Mouse (Mus musculus): ENCODE data around the gene Hexb. TPM values are rescaled to one million over a fixed set of nuclear protein-coding genes. Genes with fewer than 3 reads are reported as not detected.

Hexb gene
- total RNA-seq, 1 experiment from 2014 or later: 29.5 TPM

DNA sequence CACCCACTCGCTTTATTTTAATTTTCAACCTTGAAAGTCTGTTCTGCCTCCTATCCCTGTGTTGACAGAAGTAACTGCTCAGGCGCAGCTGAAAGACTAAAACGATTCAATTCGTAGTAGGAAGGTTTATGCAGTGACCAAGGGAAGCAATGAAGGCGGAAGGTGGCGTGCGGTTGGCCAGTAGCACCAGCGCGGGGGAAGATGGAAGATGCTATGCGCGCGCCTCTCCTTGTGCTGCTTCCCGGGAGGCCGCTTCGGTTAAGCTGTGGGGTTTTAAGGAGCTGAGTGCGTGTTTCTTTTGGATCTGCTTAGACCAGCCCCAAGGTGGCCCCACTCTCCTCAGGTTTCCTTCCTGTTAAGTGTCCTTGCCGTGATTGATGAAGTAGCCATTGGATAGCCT lies 27.0 kb upstream of the Hexb start:
- ATAC-seq (replicated peaks; ENCODE audit: low read depth, poor library complexity, severe bottlenecking): no peak

GRCm38 (mm10) chr13:97224341-97224982 lies 26.3 kb upstream of the Hexb start:
- no peak for ATAC-seq (replicated peaks; ENCODE audit: low read depth, poor library complexity, severe bottlenecking)

DNA sequence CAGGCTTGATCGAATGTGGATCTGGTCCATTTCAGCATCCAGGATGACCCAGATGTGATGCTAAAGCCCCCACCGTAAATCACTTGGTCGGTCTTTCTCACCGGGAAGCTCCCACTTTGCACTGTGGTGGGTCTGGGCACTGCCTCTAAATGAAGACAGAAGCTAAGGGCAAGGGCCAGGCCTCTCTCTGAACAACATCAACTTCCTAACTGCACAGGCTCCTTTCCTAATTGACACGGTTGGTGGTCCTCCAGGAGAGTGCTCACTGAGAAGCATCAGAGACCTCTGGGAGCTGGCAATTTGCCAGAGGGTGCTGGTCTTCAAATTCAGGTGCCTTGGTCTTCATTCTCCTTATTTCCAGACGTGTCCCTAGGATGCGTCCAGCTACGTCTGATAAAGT lies 25.7 kb upstream of the Hexb start:
- no peak for ATAC-seq (replicated peaks; ENCODE audit: low read depth, poor library complexity, severe bottlenecking)

GRCm38 (mm10) chr13:97220022-97220421 lies 21.9 kb upstream of the Hexb start:
- no peak for ATAC-seq (replicated peaks; ENCODE audit: low read depth, poor library complexity, severe bottlenecking)

DNA sequence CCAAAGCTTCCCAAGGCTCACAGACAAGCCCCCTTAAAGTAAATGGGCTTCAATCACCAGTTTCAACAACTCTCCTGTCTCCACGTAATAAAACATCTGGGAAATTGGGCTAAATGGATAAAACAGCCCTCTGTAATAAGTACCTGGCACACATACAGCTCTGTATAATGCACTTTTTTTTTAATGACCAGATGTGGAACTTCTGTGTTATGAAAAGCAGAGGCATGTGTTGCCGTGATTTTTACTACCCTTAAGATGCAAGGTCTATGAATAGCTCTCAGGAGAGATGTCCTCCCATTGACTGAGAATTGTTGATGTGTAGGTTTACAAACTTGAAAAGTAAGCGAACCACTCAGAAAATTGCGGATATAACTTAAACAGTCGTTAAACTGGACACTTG lies 18.0 kb upstream of the Hexb start:
- ATAC-seq (replicated peaks; ENCODE audit: low read depth, poor library complexity, severe bottlenecking): no peak

DNA sequence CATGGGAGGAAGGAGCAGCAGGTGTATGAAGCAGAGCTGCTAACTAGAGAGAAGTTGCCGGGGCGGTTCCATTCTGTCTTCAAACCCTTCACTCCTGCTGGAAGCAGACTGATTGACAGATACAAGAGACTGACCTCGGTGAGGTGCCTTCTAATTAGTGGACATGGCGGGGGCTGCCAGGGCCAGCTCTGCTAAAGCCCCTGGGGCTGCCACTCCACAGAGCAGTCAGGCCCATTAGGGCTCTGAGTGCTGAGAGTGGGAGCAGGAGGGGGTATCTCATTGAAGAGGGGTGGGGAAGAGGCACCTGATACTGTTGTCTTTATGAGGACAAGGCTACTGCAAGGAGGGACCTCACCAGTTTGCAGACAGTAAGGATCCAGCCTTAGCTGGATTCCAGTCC lies 17.4 kb upstream of the Hexb start:
- no peak for ATAC-seq (replicated peaks; ENCODE audit: low read depth, poor library complexity, severe bottlenecking)

GRCm38 (mm10) chr13:97214583-97215268 lies 16.6 kb upstream of the Hexb start:
- ATAC-seq (replicated peaks; ENCODE audit: low read depth, poor library complexity, severe bottlenecking): no peak

DNA sequence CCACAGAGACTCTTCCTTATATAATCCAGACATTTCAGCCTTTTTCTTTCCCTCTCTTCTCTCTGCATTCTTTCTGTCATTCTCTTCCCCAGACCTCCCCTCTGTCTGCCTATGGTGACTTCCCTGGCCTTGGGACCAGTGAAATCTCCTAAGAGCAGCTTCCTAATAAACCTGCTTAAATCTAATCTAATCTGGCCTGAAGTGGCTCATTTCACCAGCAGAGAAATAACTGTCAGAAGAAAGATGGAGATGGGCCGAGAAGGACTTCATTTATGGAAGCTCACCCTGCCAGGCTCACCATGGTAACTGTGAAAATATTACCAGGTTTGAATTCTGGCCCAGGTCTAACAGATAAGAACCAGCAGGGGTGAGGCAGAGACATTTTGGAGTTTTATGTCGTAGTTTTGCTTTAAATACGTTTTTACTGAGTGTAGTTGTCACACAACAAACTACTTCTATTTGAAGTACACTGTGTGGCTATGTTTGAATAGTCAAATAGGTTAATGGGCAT lies 10.4 kb upstream of the Hexb start:
- ATAC-seq (replicated peaks; ENCODE audit: low read depth, poor library complexity, severe bottlenecking): no peak

DNA sequence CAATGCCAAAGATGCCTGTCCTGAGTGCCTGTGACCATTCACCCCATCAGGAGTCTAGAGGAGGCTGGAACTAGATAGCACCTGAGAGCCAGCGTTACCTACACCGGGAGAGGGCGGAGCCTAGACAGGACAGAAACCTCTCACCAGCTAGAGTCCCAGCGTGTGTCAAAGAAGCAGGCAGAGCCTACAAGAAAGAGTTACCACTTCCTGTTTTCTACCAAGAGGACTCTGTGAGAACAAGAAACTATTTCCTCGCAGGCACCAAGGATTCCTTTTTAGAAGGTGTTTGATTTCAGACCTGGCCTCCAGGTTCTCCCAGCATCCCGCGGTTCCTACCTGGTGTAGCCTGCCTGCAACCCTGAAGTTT lies 9.9 kb upstream of the Hexb start:
- peak; percentile 62 for ATAC-seq (replicated peaks; ENCODE audit: low read depth, poor library complexity, severe bottlenecking)

- ATAC-seq (replicated peaks; ENCODE audit: low read depth, poor library complexity, severe bottlenecking): no peak
Observed at GRCm38 (mm10) chr13:97207472-97208111, 9.4 kb upstream of the Hexb start.

- no peak for ATAC-seq (replicated peaks; ENCODE audit: low read depth, poor library complexity, severe bottlenecking)
Observed at GRCm38 (mm10) chr13:97206046-97206445, 7.9 kb upstream of the Hexb start.

- ATAC-seq (replicated peaks; ENCODE audit: low read depth, poor library complexity, severe bottlenecking): peak; percentile 90
Observed at GRCm38 (mm10) chr13:97205052-97205701, 7.0 kb upstream of the Hexb start.

DNA sequence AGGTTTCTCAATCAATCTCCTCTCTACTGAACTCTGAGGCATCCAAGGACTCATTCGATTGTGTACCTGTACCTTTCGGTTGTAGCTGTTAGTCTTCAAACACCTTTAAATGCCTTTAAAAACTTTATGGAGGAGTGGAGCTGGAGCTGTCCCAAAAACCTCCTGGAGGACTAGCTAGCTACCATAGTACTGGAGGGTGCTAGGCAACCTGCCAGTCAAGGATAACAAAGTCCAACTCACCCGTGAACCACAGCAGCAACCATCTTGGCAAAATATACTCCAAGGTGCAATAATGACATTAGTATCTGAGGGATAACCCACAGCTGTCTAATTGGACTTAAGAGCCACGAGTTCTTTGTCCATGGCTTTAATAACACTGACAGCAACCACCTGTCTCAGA lies 3.7 kb upstream of the Hexb start:
- ATAC-seq (replicated peaks; ENCODE audit: low read depth, poor library complexity, severe bottlenecking): no peak

DNA sequence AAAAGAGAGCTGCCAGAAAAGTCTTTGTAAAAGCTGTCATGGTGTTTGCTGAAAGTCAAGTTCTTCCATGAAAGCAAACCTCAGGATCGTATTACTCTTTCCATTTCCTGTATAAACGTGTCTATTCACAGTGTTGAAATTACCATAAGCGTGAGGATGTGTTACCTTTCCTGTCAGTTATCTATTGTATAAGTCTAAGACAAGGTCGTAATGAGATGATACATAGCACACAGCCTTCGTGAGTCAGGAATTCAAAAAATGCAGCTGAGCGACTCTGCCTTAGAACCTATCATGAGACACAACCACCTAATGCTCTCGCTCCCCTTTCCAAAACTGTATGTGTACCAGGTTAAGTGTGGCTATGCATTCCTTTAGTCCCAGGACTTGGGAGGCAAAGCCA lies 2.9 kb upstream of the Hexb start:
- no peak for ATAC-seq (replicated peaks; ENCODE audit: low read depth, poor library complexity, severe bottlenecking)

- no peak for ATAC-seq (replicated peaks; ENCODE audit: low read depth, poor library complexity, severe bottlenecking)
Observed at GRCm38 (mm10) chr13:97199123-97199522, 966 bp upstream of the Hexb start.

DNA sequence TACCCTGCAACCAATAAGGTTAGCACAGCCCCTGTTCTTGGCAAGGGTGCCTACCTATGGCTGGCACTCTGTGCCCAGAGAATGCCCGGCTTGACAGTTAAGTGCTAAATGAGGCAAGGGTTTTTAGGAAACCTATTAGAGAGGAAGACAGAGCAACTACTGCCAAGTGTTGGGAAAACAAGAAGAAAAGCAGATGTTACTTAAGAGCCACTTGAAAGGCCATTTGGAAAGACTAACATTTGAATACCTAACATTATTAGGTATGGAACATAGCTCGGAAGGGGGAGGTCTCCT lies 1.3 kb downstream of the Hexb start:
- ATAC-seq (replicated peaks; ENCODE audit: low read depth, poor library complexity, severe bottlenecking): no peak

DNA sequence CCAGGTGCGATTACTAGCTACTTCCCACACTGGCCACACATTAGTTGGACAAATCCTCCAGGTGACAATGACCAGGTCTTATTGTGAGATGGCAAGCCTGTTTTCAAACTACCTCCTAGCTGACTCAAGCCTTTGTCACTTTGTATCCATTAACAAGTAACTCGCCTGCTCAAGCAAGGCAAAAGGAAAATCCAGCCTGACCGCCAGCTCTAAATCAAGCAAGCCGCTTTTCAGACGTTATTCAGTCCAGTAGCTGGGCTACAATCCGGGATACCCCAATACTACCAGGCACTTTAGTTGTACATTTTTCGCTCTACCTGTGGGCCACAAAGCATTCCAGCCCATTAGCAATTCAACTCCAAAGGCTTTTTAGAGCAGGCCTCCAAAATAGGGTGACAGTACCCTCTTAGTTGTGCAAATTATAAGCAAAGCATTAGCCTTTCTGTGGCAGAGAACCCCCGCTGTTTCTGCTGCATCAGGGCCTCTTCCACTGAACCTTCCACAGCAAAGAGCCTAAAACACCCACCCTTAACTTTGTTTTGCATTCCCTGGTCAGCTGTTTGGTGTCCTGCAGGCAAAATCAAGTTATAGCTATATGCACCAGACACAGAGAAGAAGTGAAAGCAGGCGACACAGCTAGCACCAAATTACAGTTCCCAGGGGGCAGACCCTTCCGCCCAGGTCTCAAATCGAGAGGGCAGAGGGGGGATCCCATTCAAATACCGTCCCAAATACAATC lies 1.8 kb downstream of the Hexb start:
- no peak for ATAC-seq (replicated peaks; ENCODE audit: low read depth, poor library complexity, severe bottlenecking)

DNA sequence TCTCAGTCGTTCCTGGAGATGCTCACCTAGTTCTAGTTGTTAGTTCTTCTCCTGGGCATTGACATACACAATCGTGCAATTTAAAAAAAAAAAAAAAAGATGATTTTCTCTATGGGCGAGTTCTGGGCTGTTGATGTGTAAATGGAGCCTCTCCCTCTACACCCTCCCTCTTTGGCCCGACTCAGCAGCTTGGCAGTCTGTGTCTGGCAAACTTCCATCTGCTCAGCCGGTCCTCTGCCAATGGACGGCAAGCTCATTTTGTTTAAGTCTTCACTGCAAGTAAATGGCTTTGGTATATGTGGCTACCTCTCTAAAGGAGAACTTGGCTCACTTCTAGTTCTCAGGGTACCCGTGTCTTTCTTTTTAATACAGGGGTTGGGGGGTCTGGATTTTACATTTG lies 4.7 kb downstream of the Hexb start:
- ATAC-seq (replicated peaks; ENCODE audit: low read depth, poor library complexity, severe bottlenecking): no peak

DNA sequence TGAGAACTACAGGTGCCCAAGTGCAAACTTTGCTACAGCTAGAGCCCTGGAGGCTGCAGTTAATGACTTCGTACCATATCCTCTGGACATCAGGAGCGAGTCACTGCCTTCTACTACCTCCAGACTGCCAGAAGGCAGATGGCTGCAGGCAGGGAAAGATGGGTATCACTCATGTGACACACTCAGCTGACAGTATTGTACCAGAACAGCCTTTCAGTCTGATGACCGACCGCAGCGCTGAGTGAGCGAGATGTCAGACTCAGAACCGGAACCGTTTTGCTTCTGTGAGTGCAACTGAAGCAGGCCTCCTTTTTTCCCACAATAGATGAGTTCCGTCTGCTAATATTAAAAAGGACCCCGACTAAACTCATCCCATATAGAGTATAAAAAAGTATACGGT lies 5.5 kb downstream of the Hexb start:
- ATAC-seq (replicated peaks; ENCODE audit: low read depth, poor library complexity, severe bottlenecking): no peak

DNA sequence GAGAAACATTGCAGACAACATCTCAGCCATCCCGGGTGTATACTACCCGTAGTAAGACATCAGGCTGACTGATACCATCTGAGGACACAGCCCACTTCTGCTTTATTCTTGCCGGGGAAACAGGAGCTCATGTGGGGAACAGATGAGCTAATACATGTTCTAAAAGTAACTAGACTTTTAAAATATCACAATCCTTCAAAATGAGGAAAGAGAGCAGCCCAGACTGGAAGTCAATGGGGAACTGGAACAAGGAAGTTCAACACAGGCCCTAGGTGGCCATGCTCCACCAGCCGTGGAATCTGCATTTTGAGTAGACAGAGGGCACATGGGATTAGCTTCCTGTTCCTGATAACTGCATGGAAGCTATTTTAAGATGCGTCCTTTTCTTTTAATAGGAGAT lies 10.5 kb downstream of the Hexb start:
- ATAC-seq (replicated peaks; ENCODE audit: low read depth, poor library complexity, severe bottlenecking): peak; percentile 89

DNA sequence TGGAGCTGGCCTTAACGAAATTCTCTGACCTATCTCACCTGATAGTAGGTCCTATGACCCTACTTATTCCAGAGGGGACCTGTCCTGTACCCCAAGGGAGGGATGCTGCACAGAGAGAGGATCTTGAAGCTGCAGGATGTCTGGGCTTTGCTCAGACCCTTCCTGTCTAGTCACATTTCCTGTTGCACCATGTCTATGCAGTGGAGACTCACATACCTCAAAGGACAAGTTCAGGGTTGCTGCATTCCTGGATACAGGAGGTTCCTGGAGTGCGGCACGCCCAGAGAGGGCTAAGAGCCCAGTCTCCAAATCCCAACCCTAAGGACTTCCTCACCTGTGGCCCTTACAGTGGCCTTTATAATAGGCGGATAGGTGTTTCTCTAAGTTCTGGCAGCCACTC lies 11.8 kb downstream of the Hexb start:
- ATAC-seq (replicated peaks; ENCODE audit: low read depth, poor library complexity, severe bottlenecking): no peak

All from common myeloid progenitor, adult 5-6 weeks (primary cell).